Mouse (Mus musculus): ENCODE measurements around the gene Gstp2. TPM values are rescaled to one million over a fixed set of nuclear protein-coding genes. Genes with fewer than 3 reads are reported as not detected.
"Not testable (repeated sequence)": the region's sequence is repeated elsewhere in the genome, so short reads cannot be mapped to it uniquely, and the experiment has no call there.

Gene Gstp2
- polyA plus RNA-seq, 1 experiment from 2014 or later = 2.6 TPM

DNA sequence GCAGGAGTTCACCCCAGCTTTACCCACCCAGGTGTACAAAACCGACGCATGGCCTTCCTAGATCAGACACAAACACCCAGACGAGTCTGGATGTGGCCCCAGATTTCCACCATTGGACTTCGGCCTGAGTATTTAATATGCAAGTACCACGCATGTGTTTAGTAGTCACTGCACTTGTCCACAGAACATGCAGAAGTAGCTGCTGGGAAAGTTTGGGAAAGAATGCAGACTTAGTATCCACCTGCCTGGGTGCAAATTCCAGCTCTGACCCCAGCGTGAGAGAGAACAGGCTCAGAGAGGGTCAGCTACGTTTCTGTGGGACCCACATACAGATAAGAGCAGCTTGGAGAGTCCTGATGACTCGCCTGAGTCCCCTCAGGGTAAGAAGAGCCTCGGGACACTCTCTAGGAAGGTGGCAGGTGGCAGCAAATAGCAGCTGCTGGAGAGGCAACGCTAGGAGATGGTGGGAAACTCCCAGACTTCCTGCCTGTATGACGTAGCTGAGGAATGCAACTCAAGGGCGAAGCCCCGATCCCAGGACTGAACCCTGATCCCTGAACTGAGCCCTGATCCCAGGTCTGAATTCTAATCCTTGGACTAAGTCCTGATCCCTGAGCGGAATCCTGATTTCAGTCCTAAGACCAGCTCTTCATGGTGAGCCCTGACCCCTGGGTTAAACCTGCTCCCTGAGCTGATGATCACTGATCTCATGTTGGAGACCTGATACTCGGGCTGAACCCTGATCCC, 10.3 kb upstream of the Gstp2 start:
- H3K4me3 ChIP-seq (ENCODE audit: low read length) = no peak overlapping the region
- H3K36me3 ChIP-seq (ENCODE audit: control insufficient read depth, insufficient read depth, low read length) = no peaks in the 10 kb centered on the region
- H3K27ac ChIP-seq (ENCODE audit: low read depth, low read length) = no peak overlapping the region
- no peak overlapping the region for H3K4me2 ChIP-seq (ENCODE audit: low read length)
- H3K9ac ChIP-seq (ENCODE audit: low read depth, low read length) = no peak overlapping the region
- H3K4me1 ChIP-seq (ENCODE audit: control insufficient read depth, insufficient read depth, low read depth, low read length) = no peaks in the 10 kb centered on the region
- no peak for ATAC-seq
- WGBS = 62% methylated on average over 15 of the region's 15 CpGs
- H3K27me3 ChIP-seq (replicated peaks; ENCODE audit: control insufficient read depth, insufficient read depth, low read length) = no peaks in the 10 kb centered on the region
- H3K9me3 ChIP-seq (ENCODE audit: control insufficient read depth, low read length) = no peaks in the 10 kb centered on the region

DNA sequence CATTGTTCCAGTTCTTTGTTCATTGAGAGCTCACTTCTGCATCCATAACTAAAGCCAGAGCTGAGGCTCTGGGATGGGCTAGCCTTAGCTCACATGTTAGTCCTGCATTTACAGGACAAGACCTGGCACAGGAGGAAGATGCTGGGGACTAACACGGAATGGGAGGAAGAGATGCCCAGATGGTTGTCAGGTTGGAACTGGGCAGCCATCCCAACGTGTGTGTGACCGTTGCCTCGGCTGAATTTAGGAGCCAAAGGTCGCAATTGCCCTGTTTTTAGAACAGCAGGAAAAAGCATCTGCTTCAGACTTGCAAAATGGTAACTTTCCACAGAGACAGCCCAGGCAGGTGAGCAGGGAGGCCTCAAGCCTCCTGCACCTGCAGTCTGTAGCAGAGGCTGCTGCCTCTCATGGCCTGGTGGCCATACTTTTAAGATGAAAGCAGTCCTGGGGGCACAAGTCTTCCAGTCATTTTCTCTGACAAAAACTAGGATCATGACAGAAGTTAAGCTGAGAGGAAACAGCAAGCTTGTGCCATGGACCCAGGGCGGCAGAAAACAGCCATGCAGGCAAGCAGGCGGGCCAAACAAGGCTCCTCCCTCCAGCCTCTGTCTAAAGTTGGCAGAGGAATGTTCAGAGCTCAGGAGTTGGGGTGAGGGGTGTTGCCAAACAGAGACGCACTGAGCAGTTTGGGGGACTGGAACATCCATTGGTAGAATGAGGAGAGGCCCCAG, 9.6 kb upstream of the Gstp2 start:
- WGBS = 73% methylated on average over 8 of the region's 8 CpGs

DNA sequence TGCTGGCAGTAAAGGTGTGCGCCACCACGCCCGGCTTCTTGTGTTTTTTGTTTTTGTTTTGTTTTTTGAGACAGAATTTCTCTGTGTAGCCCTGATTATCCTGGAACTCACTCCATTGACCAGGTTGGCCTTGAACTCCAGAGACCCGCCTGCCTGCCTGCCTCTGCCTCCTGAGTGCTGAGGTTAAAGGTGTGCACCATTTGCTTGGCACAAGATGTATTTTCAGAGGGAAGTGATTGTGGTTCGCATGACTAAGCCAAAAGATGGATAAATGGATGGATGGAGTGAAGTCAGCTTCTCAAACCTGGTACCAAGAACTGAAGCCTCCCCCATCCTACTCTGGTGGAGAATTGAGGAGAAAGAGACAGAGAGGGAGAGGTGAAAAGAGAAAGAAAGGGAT, 8.8 kb upstream of the Gstp2 start:
- no peak for ATAC-seq
- no peak overlapping the region for H3K9ac ChIP-seq (ENCODE audit: low read depth, low read length)
- H3K27ac ChIP-seq (ENCODE audit: low read depth, low read length) = no peak overlapping the region
- no peak overlapping the region for H3K4me3 ChIP-seq (ENCODE audit: low read length)
- H3K27me3 ChIP-seq (replicated peaks; ENCODE audit: control insufficient read depth, insufficient read depth, low read length) = no peaks in the 10 kb centered on the region
- H3K9me3 ChIP-seq (ENCODE audit: control insufficient read depth, low read length) = no peaks in the 10 kb centered on the region
- 86% methylated on average over 5 of the region's 5 CpGs for WGBS
- H3K4me2 ChIP-seq (ENCODE audit: low read length) = no peak overlapping the region
- H3K4me1 ChIP-seq (ENCODE audit: control insufficient read depth, insufficient read depth, low read depth, low read length) = no peaks in the 10 kb centered on the region
- no peaks in the 10 kb centered on the region for H3K36me3 ChIP-seq (ENCODE audit: control insufficient read depth, insufficient read depth, low read length)

More for the DNA sequence above, 9.6 kb upstream of the Gstp2 start:
- Histone ChIP-seq H3K9me3 (ENCODE audit: control insufficient read depth, low read length) (no peaks in the 10 kb centered on the region), H3K4me1 (ENCODE audit: control insufficient read depth, insufficient read depth, low read depth, low read length) (no peaks in the 10 kb centered on the region), H3K9ac (ENCODE audit: low read depth, low read length) (no peak overlapping the region), H3K4me3 (ENCODE audit: low read length) (no peak overlapping the region), H3K27me3 (replicated peaks; ENCODE audit: control insufficient read depth, insufficient read depth, low read length) (no peaks in the 10 kb centered on the region), H3K27ac (ENCODE audit: low read depth, low read length) (no peak overlapping the region), H3K4me2 (ENCODE audit: low read length) (no peak overlapping the region), H3K36me3 (ENCODE audit: control insufficient read depth, insufficient read depth, low read length) (no peaks in the 10 kb centered on the region)
- no peak for ATAC-seq

DNA sequence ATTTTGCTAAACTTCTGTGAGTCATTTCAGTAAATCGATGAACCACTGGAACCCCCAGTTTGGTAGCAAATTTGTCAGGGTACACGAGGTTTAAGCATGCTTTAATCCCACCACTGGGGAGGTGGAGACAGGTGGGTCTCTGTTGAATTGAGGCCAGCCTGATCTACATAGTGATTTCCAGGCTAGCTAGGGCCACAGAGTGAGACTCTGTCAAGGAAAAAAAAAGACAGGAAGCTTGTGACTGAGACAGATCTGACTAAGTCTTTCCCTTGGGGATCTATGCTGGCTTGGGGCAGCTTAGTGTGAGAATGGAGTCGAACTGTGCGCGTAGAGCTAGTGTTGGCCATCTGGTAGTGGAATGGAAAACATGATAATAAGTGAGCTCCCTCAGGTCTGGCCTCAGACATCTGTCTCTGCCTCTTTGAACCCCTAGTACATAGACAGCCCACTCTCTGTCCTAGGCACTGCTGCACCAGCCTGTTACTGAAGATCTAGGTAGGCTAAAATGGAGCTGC, 6.8 kb upstream of the Gstp2 start:
- no peaks in the 10 kb centered on the region for H3K9me3 ChIP-seq (ENCODE audit: control insufficient read depth, low read length)
- H3K27ac ChIP-seq (ENCODE audit: low read depth, low read length) = no peak overlapping the region
- H3K4me3 ChIP-seq (ENCODE audit: low read length) = no peak overlapping the region
- 64% methylated on average over 5 of the region's 5 CpGs for WGBS
- H3K4me2 ChIP-seq (ENCODE audit: low read length) = no peak overlapping the region
- no peak overlapping the region for H3K9ac ChIP-seq (ENCODE audit: low read depth, low read length)
- no peaks in the 10 kb centered on the region for H3K27me3 ChIP-seq (replicated peaks; ENCODE audit: control insufficient read depth, insufficient read depth, low read length)
- H3K4me1 ChIP-seq (ENCODE audit: control insufficient read depth, insufficient read depth, low read depth, low read length) = no peaks in the 10 kb centered on the region
- H3K36me3 ChIP-seq (ENCODE audit: control insufficient read depth, insufficient read depth, low read length) = no peaks in the 10 kb centered on the region
- no peak for ATAC-seq

DNA sequence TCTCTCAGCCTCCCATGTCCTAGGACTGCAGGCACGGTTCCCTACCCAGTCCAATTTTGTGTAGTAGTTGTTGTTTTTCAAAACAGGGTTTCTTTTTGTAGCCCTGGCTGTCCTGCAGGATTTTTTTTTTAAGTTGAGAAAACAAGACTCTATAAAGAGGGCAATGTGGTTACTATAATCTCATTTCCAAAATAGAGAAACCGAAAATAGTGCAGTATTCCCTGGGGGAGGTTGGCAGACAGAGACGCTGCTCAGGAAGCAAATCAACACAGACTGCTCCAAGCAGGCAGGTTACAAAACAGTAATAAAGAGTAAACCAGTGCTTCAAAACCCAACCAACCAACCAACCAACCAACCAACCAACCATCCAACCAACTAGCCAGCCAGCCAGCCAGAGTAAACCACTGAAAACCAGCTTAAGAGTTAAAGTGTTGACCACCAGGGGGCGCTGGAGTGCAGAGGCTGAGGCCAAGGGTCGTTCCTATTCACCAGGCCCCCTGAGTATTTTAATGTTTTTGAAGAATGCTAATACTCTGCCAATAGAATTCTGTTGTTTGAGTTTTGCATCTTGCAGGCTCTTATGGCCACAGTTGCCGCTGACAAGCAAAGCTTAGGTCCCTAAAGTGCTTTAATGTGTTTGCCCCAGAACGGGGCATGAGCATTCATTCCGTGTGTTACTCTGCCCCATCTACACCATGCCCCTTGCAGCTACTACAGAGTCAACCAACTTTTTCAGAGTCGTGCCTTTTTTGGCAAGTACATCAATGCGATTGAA, 6.1 kb upstream of the Gstp2 start:
- H3K27me3 ChIP-seq (replicated peaks; ENCODE audit: control insufficient read depth, insufficient read depth, low read length) = no peaks in the 10 kb centered on the region
- H3K4me2 ChIP-seq (ENCODE audit: low read length) = no peak overlapping the region
- no peaks in the 10 kb centered on the region for H3K4me1 ChIP-seq (ENCODE audit: control insufficient read depth, insufficient read depth, low read depth, low read length)
- no peaks in the 10 kb centered on the region for H3K36me3 ChIP-seq (ENCODE audit: control insufficient read depth, insufficient read depth, low read length)
- H3K27ac ChIP-seq (ENCODE audit: low read depth, low read length) = no peak overlapping the region
- H3K9me3 ChIP-seq (ENCODE audit: control insufficient read depth, low read length) = no peaks in the 10 kb centered on the region
- no peak for ATAC-seq
- H3K4me3 ChIP-seq (ENCODE audit: low read length) = no peak overlapping the region
- WGBS = 51% methylated on average over 10 of the region's 10 CpGs
- no peak overlapping the region for H3K9ac ChIP-seq (ENCODE audit: low read depth, low read length)

DNA sequence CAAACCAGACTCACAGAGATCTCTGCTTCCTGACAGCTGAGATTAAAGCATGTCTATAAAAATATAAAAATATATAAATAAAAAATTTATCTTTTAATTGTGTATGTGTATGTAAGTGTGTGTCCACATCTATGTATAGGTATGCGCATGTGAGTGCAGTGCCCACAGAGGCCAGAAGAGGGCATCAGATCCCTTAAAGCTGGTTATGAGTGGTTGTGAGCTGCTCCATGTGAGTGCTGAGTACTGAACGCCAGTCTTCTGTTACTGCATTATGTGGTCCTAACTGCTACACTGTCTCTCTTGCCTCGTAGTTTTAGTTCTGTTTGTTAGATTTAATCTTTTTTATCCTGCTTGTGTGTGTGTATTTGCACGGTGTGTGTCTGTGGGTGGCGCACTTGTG, 5.2 kb upstream of the Gstp2 start:
- WGBS = 95% methylated on average over 5 of the region's 5 CpGs
- ATAC-seq = no peak
- H3K27ac ChIP-seq (ENCODE audit: low read depth, low read length) = no peak overlapping the region

DNA sequence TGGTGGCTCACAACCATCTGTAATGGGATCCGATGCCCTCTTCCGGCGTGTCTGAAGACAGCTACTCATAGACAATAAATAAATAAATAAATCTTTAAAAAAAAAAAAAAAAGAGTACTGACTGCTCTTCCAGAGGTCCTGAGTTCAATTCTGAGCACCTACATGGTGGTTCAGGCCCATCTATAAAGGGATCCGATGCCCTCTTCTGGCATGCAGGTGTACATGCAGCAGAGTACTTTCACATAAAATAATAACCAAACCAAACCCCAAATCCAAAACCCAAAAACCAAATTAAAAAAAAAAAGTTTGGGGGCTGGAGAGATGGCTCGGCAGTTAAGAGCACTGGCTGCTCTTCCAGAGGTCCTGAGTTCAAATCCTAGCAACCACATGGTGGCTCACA, 3.2 kb upstream of the Gstp2 start:
- not testable (repeated sequence) for H3K4me3 ChIP-seq (ENCODE audit: low read length); H3K9me3 ChIP-seq (ENCODE audit: control insufficient read depth, low read length); H3K27me3 ChIP-seq (replicated peaks; ENCODE audit: control insufficient read depth, insufficient read depth, low read length); H3K27ac ChIP-seq (ENCODE audit: low read depth, low read length); H3K4me2 ChIP-seq (ENCODE audit: low read length); H3K36me3 ChIP-seq (ENCODE audit: control insufficient read depth, insufficient read depth, low read length); ATAC-seq; H3K4me1 ChIP-seq (ENCODE audit: control insufficient read depth, insufficient read depth, low read depth, low read length); H3K9ac ChIP-seq (ENCODE audit: low read depth, low read length)
- 78% methylated on average over 5 of the region's 5 CpGs for WGBS

More for the DNA sequence above, 5.2 kb upstream of the Gstp2 start:
- Histone ChIP-seq H3K9me3 (ENCODE audit: control insufficient read depth, low read length) (no peaks in the 10 kb centered on the region), H3K4me1 (ENCODE audit: control insufficient read depth, insufficient read depth, low read depth, low read length) (no peaks in the 10 kb centered on the region), H3K4me3 (ENCODE audit: low read length) (no peak overlapping the region), H3K27me3 (replicated peaks; ENCODE audit: control insufficient read depth, insufficient read depth, low read length) (no peaks in the 10 kb centered on the region), H3K36me3 (ENCODE audit: control insufficient read depth, insufficient read depth, low read length) (no peaks in the 10 kb centered on the region), H3K9ac (ENCODE audit: low read depth, low read length) (no peak overlapping the region), H3K4me2 (ENCODE audit: low read length) (no peak overlapping the region)

DNA sequence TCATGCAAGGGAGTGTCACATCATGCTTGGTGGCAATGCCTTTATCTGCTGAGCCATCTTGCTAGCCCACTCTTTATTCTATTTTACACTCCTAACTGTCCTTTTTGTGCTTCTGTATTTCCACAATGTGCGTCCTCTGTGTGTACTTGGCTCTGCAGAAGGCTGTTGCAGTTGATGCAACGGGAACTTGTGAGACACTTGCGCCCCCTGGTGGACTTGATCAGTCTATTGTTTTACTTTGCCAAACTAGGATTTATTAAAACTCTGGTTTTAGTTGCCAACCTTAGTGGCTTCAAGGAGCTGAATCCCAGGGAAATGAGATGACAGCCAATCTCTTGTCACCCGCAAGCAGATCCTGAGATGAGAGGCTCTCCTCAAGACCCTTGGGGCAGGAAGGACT, 2.0 kb upstream of the Gstp2 start:
- ATAC-seq = no peak
- WGBS = 19% methylated on average over 4 of the region's 4 CpGs
- no peak overlapping the region for H3K9ac ChIP-seq (ENCODE audit: low read depth, low read length)

DNA sequence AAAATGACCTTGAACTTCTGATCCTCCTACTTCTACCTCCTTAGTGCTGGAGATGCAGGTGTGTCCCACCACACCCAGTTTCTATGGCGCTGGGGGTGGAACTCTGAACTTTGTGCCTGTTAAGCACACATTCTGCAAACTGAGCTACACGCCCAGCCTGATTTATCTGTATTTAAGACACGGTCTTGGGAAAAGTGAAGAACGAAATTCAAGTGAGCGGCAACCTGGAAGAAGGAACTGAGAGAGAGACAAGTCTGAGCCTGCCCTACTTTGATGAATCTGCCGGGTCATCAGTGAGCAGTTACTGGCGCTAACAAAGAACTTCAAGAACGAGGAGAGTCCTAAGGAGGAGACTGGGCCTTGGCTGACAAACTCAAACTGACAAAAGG, 1.0 kb upstream of the Gstp2 start:
- Histone ChIP-seq H3K4me3 (ENCODE audit: low read length) (no peak overlapping the region), H3K27me3 (replicated peaks; ENCODE audit: control insufficient read depth, insufficient read depth, low read length) (no peaks in the 10 kb centered on the region), H3K9ac (ENCODE audit: low read depth, low read length) (no peak overlapping the region), H3K36me3 (ENCODE audit: control insufficient read depth, insufficient read depth, low read length) (no peaks in the 10 kb centered on the region), H3K27ac (ENCODE audit: low read depth, low read length) (no peak overlapping the region), H3K9me3 (ENCODE audit: control insufficient read depth, low read length) (no peaks in the 10 kb centered on the region), H3K4me2 (ENCODE audit: low read length) (no peak overlapping the region), H3K4me1 (ENCODE audit: control insufficient read depth, insufficient read depth, low read depth, low read length) (no peaks in the 10 kb centered on the region)
- 91% methylated on average over 8 of the region's 8 CpGs for WGBS
- no peak for ATAC-seq

More for the DNA sequence above, 2.0 kb upstream of the Gstp2 start:
- no peaks in the 10 kb centered on the region for H3K27me3 ChIP-seq (replicated peaks; ENCODE audit: control insufficient read depth, insufficient read depth, low read length)
- H3K4me3 ChIP-seq (ENCODE audit: low read length) = no peak overlapping the region
- H3K4me1 ChIP-seq (ENCODE audit: control insufficient read depth, insufficient read depth, low read depth, low read length) = no peaks in the 10 kb centered on the region
- no peaks in the 10 kb centered on the region for H3K36me3 ChIP-seq (ENCODE audit: control insufficient read depth, insufficient read depth, low read length)
- no peak overlapping the region for H3K27ac ChIP-seq (ENCODE audit: low read depth, low read length)
- no peak overlapping the region for H3K4me2 ChIP-seq (ENCODE audit: low read length)
- H3K9me3 ChIP-seq (ENCODE audit: control insufficient read depth, low read length) = no peaks in the 10 kb centered on the region
